Mouse (Mus musculus): ENCODE measurements at regions not wholly inside any gene's neighbourhood (a gene's known extent, or its start where the extent isn't known, plus 50 kb on each side); places are given as distances from the start of the nearest gene placed in this dataset.

DNA sequence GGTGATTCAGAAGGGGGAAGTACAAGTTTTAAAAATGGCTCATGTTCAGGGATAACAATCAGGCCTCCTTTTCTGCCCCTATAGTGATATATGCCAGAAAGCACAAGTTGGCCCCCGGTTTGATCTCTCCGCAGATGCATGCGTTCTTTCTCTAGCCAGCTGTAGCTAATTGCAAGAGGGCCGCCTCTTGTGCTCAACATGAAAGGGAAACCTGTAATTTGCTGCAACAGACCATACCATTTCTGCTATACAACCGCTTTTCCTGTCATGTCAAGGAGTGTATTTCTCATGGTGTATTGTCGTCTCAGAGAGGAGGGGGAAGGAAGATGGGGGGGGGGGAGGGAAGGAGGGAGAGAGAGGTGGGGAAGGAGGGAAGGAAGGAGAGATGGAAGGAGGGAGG, 257.1 kb upstream of the Prdm1 start:
- DNase-seq (ENCODE audit: low spot score) (no peak), ATAC-seq (no peak)
- WGBS: 47% methylated on average over 6 of the region's 6 CpGs

DNA sequence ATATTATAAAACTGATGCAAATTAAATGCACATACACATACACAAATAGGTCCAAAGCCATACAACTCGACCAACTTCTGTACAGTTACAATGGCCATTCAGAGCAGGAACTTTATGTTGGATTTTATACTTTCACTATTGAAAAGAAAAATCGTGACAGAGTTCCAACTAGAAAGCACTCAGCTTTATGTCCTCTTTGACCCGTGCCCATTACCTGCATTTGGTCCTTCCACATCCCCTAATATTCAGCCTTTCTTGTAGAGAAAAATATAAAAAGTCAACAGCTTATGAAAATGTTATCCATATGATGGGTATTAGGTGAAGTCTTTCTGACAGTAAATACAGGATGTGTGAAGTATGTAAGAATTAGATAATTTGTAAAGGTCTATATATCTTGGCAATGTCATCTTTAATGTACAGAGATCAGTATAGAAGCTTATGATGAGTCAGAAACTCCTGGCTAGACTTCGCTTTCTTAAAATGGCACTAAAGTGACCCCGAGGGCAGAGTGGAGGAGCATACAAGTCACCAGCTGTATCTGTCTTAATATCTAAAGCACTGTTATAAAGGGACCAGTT, 252.2 kb upstream of the Prdm1 start:
- H3K27me3 ChIP-seq (ENCODE audit: insufficient read depth, low read length): no peaks in the 10 kb centered on the region
- no peaks in the 10 kb centered on the region for H3K9me3 ChIP-seq (ENCODE audit: low read length)
- no peak overlapping the region for H3K27ac ChIP-seq
- no peak overlapping the region for H3K4me3 ChIP-seq (ENCODE audit: low read length)
- H3K4me1 ChIP-seq (ENCODE audit: insufficient read depth, low read length): no peaks in the 10 kb centered on the region
- DNase-seq (ENCODE audit: low spot score) (no peak), ATAC-seq (no peak)
- H3K9ac ChIP-seq (replicated peaks; ENCODE audit: low read length): no peak overlapping the region
- no peaks in the 10 kb centered on the region for H3K36me3 ChIP-seq (ENCODE audit: insufficient read depth, low read length)
- WGBS: 87% methylated on average over 5 of the region's 5 CpGs
- H3K4me2 ChIP-seq (ENCODE audit: low read depth, low read length): no peak overlapping the region
- no peak for TF ChIP-seq CTCF (IDR thresholded peaks at IDR 0.05; ENCODE audit: low read depth)

More for the DNA sequence above, 257.1 kb upstream of the Prdm1 start:
- Histone ChIP-seq H3K9ac (replicated peaks; ENCODE audit: low read length) (no peak overlapping the region), H3K4me1 (ENCODE audit: insufficient read depth, low read length) (no peaks in the 10 kb centered on the region), H3K4me3 (ENCODE audit: low read length) (no peak overlapping the region), H3K27me3 (ENCODE audit: insufficient read depth, low read length) (no peaks in the 10 kb centered on the region), H3K9me3 (ENCODE audit: low read length) (no peaks in the 10 kb centered on the region), H3K27ac (no peak overlapping the region), H3K4me2 (ENCODE audit: low read depth, low read length) (no peak overlapping the region), H3K36me3 (ENCODE audit: insufficient read depth, low read length) (no peaks in the 10 kb centered on the region)
- no peak for TF ChIP-seq CTCF (IDR thresholded peaks at IDR 0.05; ENCODE audit: low read depth)

GRCm38 (mm10) chr10:44779568-44780207, 251.4 kb upstream of the Prdm1 start:
- ATAC-seq (no peak), DNase-seq (ENCODE audit: low spot score) (no peak)
- Histone ChIP-seq H3K27me3 (ENCODE audit: insufficient read depth, low read length) (no peaks in the 10 kb centered on the region), H3K9me3 (ENCODE audit: low read length) (no peaks in the 10 kb centered on the region), H3K4me1 (ENCODE audit: insufficient read depth, low read length) (no peaks in the 10 kb centered on the region), H3K4me2 (ENCODE audit: low read depth, low read length) (no peak overlapping the region), H3K9ac (replicated peaks; ENCODE audit: low read length) (no peak overlapping the region), H3K4me3 (ENCODE audit: low read length) (no peak overlapping the region), H3K36me3 (ENCODE audit: insufficient read depth, low read length) (no peaks in the 10 kb centered on the region), H3K27ac (no peak overlapping the region)
- 59% methylated on average over 8 of the region's 8 CpGs for WGBS
- TF ChIP-seq CTCF (IDR thresholded peaks at IDR 0.05; ENCODE audit: low read depth): no peak

- no peak for TF ChIP-seq CTCF (IDR thresholded peaks at IDR 0.05; ENCODE audit: low read depth)
- no peaks in the 10 kb centered on the region for H3K27me3 ChIP-seq (ENCODE audit: insufficient read depth, low read length)
- H3K9ac ChIP-seq (replicated peaks; ENCODE audit: low read length): no peak overlapping the region
- ATAC-seq: no peak
- H3K4me2 ChIP-seq (ENCODE audit: low read depth, low read length): no peak overlapping the region
- no peak overlapping the region for H3K27ac ChIP-seq
- no peaks in the 10 kb centered on the region for H3K36me3 ChIP-seq (ENCODE audit: insufficient read depth, low read length)
- no peak overlapping the region for H3K4me3 ChIP-seq (ENCODE audit: low read length)
- DNase-seq (ENCODE audit: low spot score): no peak
- 94% methylated on average over 2 of the region's 2 CpGs for WGBS
- no peaks in the 10 kb centered on the region for H3K4me1 ChIP-seq (ENCODE audit: insufficient read depth, low read length)
- H3K9me3 ChIP-seq (ENCODE audit: low read length): no peaks in the 10 kb centered on the region
These were observed 248.9 kb upstream of the Prdm1 start for GRCm38 (mm10) chr10:44777214-44777613.

DNA sequence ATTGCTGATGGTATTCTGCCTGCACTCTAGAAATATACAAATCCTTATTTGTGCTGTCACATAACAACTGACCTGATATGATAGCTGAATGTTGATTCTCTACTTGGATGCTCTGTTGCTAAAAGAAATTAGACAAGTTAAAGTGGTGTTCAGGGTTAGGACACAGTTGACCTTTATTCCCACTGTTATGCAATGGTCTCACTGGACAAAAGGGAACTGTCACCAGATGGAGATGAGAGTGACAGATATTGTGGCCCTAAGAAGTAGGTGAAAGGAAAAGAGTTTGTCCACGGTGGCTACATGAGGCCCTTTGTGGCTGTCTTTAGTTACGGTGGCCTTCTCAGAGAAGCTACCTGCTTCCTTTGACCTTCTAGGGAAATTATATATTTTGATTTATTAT, 247.9 kb upstream of the Prdm1 start:
- Histone ChIP-seq H3K9me3 (ENCODE audit: low read length) (no peaks in the 10 kb centered on the region), H3K27ac (no peak overlapping the region), H3K4me1 (ENCODE audit: insufficient read depth, low read length) (no peaks in the 10 kb centered on the region), H3K4me2 (ENCODE audit: low read depth, low read length) (no peak overlapping the region), H3K36me3 (ENCODE audit: insufficient read depth, low read length) (no peaks in the 10 kb centered on the region), H3K9ac (replicated peaks; ENCODE audit: low read length) (no peak overlapping the region), H3K27me3 (ENCODE audit: insufficient read depth, low read length) (no peaks in the 10 kb centered on the region), H3K4me3 (ENCODE audit: low read length) (no peak overlapping the region)
- ATAC-seq: no peak
- no peak for DNase-seq (ENCODE audit: low spot score)
- 42% methylated on average over 2 of the region's 2 CpGs for WGBS
- no peak for TF ChIP-seq CTCF (IDR thresholded peaks at IDR 0.05; ENCODE audit: low read depth)

DNA sequence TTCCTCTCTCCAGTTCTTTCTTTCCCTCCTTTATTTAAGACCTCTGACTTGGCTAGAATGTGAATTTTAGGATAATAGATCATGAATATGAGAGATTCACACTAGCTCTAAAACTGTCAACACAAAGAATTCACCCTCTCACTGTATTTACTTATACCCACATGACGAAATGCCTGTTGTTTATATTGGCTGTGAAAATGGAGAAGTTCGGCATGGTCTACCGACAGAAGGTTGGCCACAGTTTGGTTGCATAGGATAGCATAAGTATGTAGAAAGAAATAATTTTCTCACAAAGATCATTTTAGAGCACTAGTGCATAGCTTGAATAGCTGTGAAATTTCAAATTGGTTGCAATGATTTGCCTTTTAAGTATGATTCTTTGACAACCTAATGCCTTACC, 237.2 kb upstream of the Prdm1 start:
- H3K4me1 ChIP-seq (ENCODE audit: insufficient read depth, low read length): no peaks in the 10 kb centered on the region
- H3K27ac ChIP-seq: no peak overlapping the region
- no peaks in the 10 kb centered on the region for H3K9me3 ChIP-seq (ENCODE audit: low read length)
- no peak overlapping the region for H3K9ac ChIP-seq (replicated peaks; ENCODE audit: low read length)
- ATAC-seq: no peak
- DNase-seq (ENCODE audit: low spot score): no peak
- no peak overlapping the region for H3K4me2 ChIP-seq (ENCODE audit: low read depth, low read length)
- 85% methylated on average over 3 of the region's 3 CpGs for WGBS
- no peak for TF ChIP-seq CTCF (IDR thresholded peaks at IDR 0.05; ENCODE audit: low read depth)
- no peaks in the 10 kb centered on the region for H3K36me3 ChIP-seq (ENCODE audit: insufficient read depth, low read length)
- no peak overlapping the region for H3K4me3 ChIP-seq (ENCODE audit: low read length)
- no peaks in the 10 kb centered on the region for H3K27me3 ChIP-seq (ENCODE audit: insufficient read depth, low read length)

DNA sequence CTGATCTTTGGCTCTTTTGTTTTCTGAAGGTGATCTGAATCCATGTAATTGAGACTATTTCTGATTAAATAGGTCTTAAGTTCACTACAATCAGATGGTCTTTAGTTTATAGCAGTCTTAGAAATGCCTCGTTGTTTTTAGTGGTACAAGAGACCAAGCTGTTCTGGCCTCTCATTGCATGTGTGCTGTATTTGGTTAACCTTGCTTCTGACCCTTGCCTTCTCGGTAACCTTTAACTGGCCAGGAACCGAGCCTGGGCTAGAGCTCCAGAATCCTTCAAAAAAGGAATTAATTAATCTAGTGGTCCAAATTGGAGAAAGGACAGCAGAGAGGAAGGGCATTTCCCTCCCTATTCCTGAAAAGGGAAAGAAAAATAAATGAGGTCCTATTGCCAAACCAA, 234.8 kb upstream of the Prdm1 start:
- no peak overlapping the region for H3K9ac ChIP-seq (replicated peaks; ENCODE audit: low read length)
- 49% methylated on average over 3 of the region's 3 CpGs for WGBS
- DNase-seq (ENCODE audit: low spot score) (no peak), ATAC-seq (no peak)
- H3K4me1 ChIP-seq (ENCODE audit: insufficient read depth, low read length): no peaks in the 10 kb centered on the region
- H3K27me3 ChIP-seq (ENCODE audit: insufficient read depth, low read length): no peaks in the 10 kb centered on the region
- no peaks in the 10 kb centered on the region for H3K36me3 ChIP-seq (ENCODE audit: insufficient read depth, low read length)
- no peak for TF ChIP-seq CTCF (IDR thresholded peaks at IDR 0.05; ENCODE audit: low read depth)
- H3K4me2 ChIP-seq (ENCODE audit: low read depth, low read length): no peak overlapping the region
- H3K27ac ChIP-seq: no peak overlapping the region
- H3K4me3 ChIP-seq (ENCODE audit: low read length): no peak overlapping the region
- H3K9me3 ChIP-seq (ENCODE audit: low read length): no peaks in the 10 kb centered on the region

Measured in hindbrain, postnatal 0 days (tissue).